Mouse (Mus musculus): ENCODE measurements around the gene Kif23. TPM values are rescaled to one million over a fixed set of nuclear protein-coding genes. Genes with fewer than 3 reads are reported as not detected.

The Kif23 gene
- total and polyA plus RNA-seq, 3 experiments, result 0.45 to 0.68 (median 0.52) TPM

GRCm38 (mm10) chr9:61884936-61885335 is 61.6 kb downstream of the Kif23 start:
- DNase-seq, result no peak
- H3K9ac ChIP-seq (ENCODE audit: low read depth, low read length), result no peak overlapping the region
- H3K4me3 ChIP-seq, result no peak overlapping the region
- WGBS, result 62% methylated on average over 13 of the region's 13 CpGs
- H3K36me3 ChIP-seq (ENCODE audit: control insufficient read depth, insufficient read depth, low read length), result no peaks in the 10 kb centered on the region
- H3K27ac ChIP-seq, result no peak overlapping the region
- peaks cover 3% of the 10 kb centered on the region for H3K4me1 ChIP-seq (ENCODE audit: control insufficient read depth, insufficient read depth, low read length)
- H3K79me2 ChIP-seq (replicated peaks; ENCODE audit: control insufficient read depth, insufficient read depth, low read length), result no peaks in the 10 kb centered on the region
- intact Hi-C loops (cut with DNase I), result no loop called here
- TF ChIP-seq POLR2A (IDR thresholded peaks at IDR 0.05; ENCODE audit: insufficient read depth, low read depth, low read length) (no peak), EP300 (IDR thresholded peaks at IDR 0.05; ENCODE audit: insufficient read depth, low read depth, low read length) (no peak), CTCF (IDR thresholded peaks at IDR 0.05) (no peak)
- H3K27me3 ChIP-seq (ENCODE audit: control insufficient read depth, insufficient read depth, low read length), result no peaks in the 10 kb centered on the region

- Histone ChIP-seq H3K4me1 (ENCODE audit: control insufficient read depth, insufficient read depth, low read length) (no peaks in the 10 kb centered on the region), H3K4me3 (no peak overlapping the region), H3K27me3 (ENCODE audit: control insufficient read depth, insufficient read depth, low read length) (no peaks in the 10 kb centered on the region), H3K36me3 (ENCODE audit: control insufficient read depth, insufficient read depth, low read length) (no peaks in the 10 kb centered on the region), H3K79me2 (replicated peaks; ENCODE audit: control insufficient read depth, insufficient read depth, low read length) (no peaks in the 10 kb centered on the region), H3K27ac (no peak overlapping the region), H3K9ac (ENCODE audit: low read depth, low read length) (no peak overlapping the region)
- DNase-seq, result no peak
- 83% methylated on average over 7 of the region's 7 CpGs for WGBS
- TF ChIP-seq EP300 (IDR thresholded peaks at IDR 0.05; ENCODE audit: insufficient read depth, low read depth, low read length) (no peak), CTCF (IDR thresholded peaks at IDR 0.05) (no peak), POLR2A (IDR thresholded peaks at IDR 0.05; ENCODE audit: insufficient read depth, low read depth, low read length) (no peak)
- intact Hi-C loops (cut with DNase I), result no loop called here
Observed at GRCm38 (mm10) chr9:61884375-61884774, 62.2 kb downstream of the Kif23 start.

GRCm38 (mm10) chr9:61882179-61882578 is 64.4 kb downstream of the Kif23 start:
- TF ChIP-seq POLR2A (IDR thresholded peaks at IDR 0.05; ENCODE audit: insufficient read depth, low read depth, low read length) (no peak), EP300 (IDR thresholded peaks at IDR 0.05; ENCODE audit: insufficient read depth, low read depth, low read length) (no peak), CTCF (IDR thresholded peaks at IDR 0.05) (no peak)
- H3K4me1 ChIP-seq (ENCODE audit: control insufficient read depth, insufficient read depth, low read length), result no peaks in the 10 kb centered on the region
- intact Hi-C loops (cut with DNase I), result no loop called here
- H3K79me2 ChIP-seq (replicated peaks; ENCODE audit: control insufficient read depth, insufficient read depth, low read length), result no peaks in the 10 kb centered on the region
- 59% methylated on average over 3 of the region's 3 CpGs for WGBS
- no peak overlapping the region for H3K27ac ChIP-seq
- no peak overlapping the region for H3K9ac ChIP-seq (ENCODE audit: low read depth, low read length)
- no peak for DNase-seq
- H3K4me3 ChIP-seq, result no peak overlapping the region
- H3K36me3 ChIP-seq (ENCODE audit: control insufficient read depth, insufficient read depth, low read length), result no peaks in the 10 kb centered on the region
- no peaks in the 10 kb centered on the region for H3K27me3 ChIP-seq (ENCODE audit: control insufficient read depth, insufficient read depth, low read length)

- Histone ChIP-seq H3K9ac (ENCODE audit: low read depth, low read length) (no peak overlapping the region), H3K27ac (no peak overlapping the region), H3K79me2 (replicated peaks; ENCODE audit: control insufficient read depth, insufficient read depth, low read length) (no peaks in the 10 kb centered on the region), H3K27me3 (ENCODE audit: control insufficient read depth, insufficient read depth, low read length) (no peaks in the 10 kb centered on the region), H3K36me3 (ENCODE audit: control insufficient read depth, insufficient read depth, low read length) (no peaks in the 10 kb centered on the region), H3K4me3 (no peak overlapping the region), H3K4me1 (ENCODE audit: control insufficient read depth, insufficient read depth, low read length) (no peaks in the 10 kb centered on the region)
- TF ChIP-seq CTCF (IDR thresholded peaks at IDR 0.05) (peak; percentile 70), POLR2A (IDR thresholded peaks at IDR 0.05; ENCODE audit: insufficient read depth, low read depth, low read length) (no peak), EP300 (IDR thresholded peaks at IDR 0.05; ENCODE audit: insufficient read depth, low read depth, low read length) (no peak)
- peak; percentile 50 to 70 for DNase-seq
- intact Hi-C loops (cut with DNase I), result no loop called here
- 70% methylated on average over 2 of the region's 2 CpGs for WGBS
Observed at GRCm38 (mm10) chr9:61878889-61879288, 67.7 kb downstream of the Kif23 start.

GRCm38 (mm10) chr9:61877373-61878112 is 69.0 kb downstream of the Kif23 start:
- no peak for TF ChIP-seq CTCF (IDR thresholded peaks at IDR 0.05)
- TF ChIP-seq EP300 (IDR thresholded peaks at IDR 0.05; ENCODE audit: insufficient read depth, low read depth, low read length), result no peak
- no peak for TF ChIP-seq POLR2A (IDR thresholded peaks at IDR 0.05; ENCODE audit: insufficient read depth, low read depth, low read length)

GRCm38 (mm10) chr9:61873325-61873724 is 73.2 kb downstream of the Kif23 start:
- WGBS, result 60% methylated on average over 8 of the region's 8 CpGs
- Histone ChIP-seq H3K9ac (ENCODE audit: low read depth, low read length) (no peak overlapping the region), H3K79me2 (replicated peaks; ENCODE audit: control insufficient read depth, insufficient read depth, low read length) (no peaks in the 10 kb centered on the region), H3K36me3 (ENCODE audit: control insufficient read depth, insufficient read depth, low read length) (no peaks in the 10 kb centered on the region), H3K4me1 (ENCODE audit: control insufficient read depth, insufficient read depth, low read length) (no peaks in the 10 kb centered on the region), H3K4me3 (no peak overlapping the region), H3K27ac (no peak overlapping the region), H3K27me3 (ENCODE audit: control insufficient read depth, insufficient read depth, low read length) (no peaks in the 10 kb centered on the region)
- intact Hi-C loops (cut with DNase I), result no loop called here
- DNase-seq, result no peak
- no peak for TF ChIP-seq EP300 (IDR thresholded peaks at IDR 0.05; ENCODE audit: insufficient read depth, low read depth, low read length)

More at GRCm38 (mm10) chr9:61877373-61878112, 69.0 kb downstream of the Kif23 start:
- H3K27me3 ChIP-seq (ENCODE audit: control insufficient read depth, insufficient read depth, low read length), result no peaks in the 10 kb centered on the region
- intact Hi-C loops (cut with DNase I), result no loop called here
- H3K9ac ChIP-seq (ENCODE audit: low read depth, low read length), result no peak overlapping the region
- H3K27ac ChIP-seq, result no peak overlapping the region
- 45% methylated on average over 22 of the region's 22 CpGs for WGBS
- no peaks in the 10 kb centered on the region for H3K36me3 ChIP-seq (ENCODE audit: control insufficient read depth, insufficient read depth, low read length)
- no peak overlapping the region for H3K4me3 ChIP-seq
- no peaks in the 10 kb centered on the region for H3K4me1 ChIP-seq (ENCODE audit: control insufficient read depth, insufficient read depth, low read length)
- H3K79me2 ChIP-seq (replicated peaks; ENCODE audit: control insufficient read depth, insufficient read depth, low read length), result no peaks in the 10 kb centered on the region
- no peak for DNase-seq
